Mouse (Mus musculus): ENCODE data around the gene Tyk2. TPM values are rescaled to one million over a fixed set of nuclear protein-coding genes. Genes with fewer than 3 reads are reported as not detected.

Tyk2 gene
- 96.0 TPM for polyA plus RNA-seq (2017; shearing (Covaris generic))

DNA sequence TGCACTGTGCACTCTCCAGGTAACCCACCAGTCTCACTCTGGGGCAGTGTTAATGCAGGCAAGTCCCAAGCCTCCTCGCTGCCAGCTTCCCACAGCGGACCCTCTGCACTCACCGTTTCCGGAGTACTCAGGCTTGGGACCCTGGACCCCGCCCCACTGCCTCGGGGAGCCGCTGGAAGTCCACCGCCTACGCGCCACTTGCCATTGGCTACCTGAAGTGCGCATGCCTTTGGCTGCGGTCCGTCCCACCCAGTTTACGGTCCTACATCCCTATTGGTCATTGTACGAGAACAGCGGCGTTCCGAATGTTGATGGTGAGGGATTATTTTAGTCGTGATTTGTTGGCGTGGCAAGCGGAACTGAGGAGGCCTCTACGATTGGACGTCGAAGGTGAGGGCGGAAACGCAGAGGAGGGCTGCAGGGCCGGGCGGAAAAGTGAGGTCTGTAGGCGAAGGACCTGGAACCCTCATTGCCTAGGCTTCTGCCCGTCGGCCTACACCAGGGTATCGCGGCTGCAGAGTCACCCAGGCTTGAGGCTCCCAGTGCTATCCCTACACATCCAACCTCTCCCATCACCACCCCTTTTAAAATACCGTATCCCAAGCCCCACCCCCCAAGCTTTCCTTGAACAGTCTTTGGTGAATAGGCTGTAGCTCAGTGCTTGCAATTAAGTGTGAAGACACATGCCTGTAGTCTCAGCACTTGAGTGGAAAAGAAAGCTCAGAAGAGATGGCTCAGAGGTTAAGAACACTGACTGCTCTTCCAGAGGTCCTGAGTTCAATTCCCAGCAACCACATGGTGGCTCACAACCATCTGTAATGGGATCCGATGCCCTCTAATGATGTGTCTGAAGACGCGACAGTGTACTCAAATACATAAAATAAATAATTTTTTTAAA, at the start of gene Tyk2:
TSS of gene Tyk2 (minus strand) at position 185 of the 898 bp plus-strand sequence.

GRCm38 (mm10) chr9:21165041-21165951, 34.3 kb upstream of the Tyk2 start, which contains the start of gene Pde4a:
Pde4a (plus strand) TSS chr9:21165714.

GRCm38 (mm10) chr9:21149654-21150419, 18.8 kb upstream of the Tyk2 start, which contains the start of gene Cdc37:
Cdc37 (minus strand) TSS chr9:21149982.

GRCm38 (mm10) chr9:21091707-21092320, 39.2 kb downstream of the Tyk2 start, which contains the start of the genes Gm38431 and Raver1:
Gm38431 (minus strand) TSS chr9:21091997.
Raver1 (minus strand) TSS chr9:21092008.

GRCm38 (mm10) chr9:21073044-21073840, 57.8 kb downstream of the Tyk2 start, which contains the start of the genes Gm49373 and Fdx1l:
Gm49373 (minus strand) TSS chr9:21073096.
Fdx1l (minus strand) TSS chr9:21073614.

DNA sequence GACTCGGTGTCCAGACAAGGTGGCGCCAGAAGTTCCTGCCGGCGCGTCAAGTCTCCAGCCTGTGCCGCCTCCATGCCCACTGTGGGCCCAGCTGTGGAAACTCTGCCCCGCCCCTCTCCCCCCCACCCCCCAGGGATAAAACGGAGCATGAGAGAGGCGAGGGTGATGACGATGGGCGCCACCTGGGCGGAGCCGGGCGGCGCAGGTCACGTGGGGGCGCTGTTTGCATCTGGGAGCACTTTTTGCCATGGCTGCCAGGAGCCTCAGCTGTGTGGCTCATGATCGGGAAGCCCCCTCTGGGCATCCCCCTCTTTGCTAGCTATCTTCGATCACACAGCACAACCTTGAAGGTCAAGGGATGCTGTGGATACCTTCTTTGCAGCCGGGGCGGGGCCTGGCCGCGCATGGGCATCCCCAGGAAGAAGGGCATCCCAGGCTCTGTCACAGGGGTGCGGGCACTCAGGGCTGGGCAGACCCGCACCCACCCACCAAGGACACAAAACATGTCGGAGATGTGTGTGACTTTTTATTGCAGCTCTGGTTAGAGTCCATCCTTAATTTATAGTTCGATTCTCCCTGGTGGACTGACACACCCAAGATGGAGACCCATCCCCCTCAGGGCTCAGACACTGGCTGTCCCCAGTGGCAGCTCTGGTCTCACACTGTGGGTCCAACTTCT, 63.9 kb downstream of the Tyk2 start, which contains the start of gene Zglp1:
TSS of gene Zglp1 (minus strand) at position 88 of the 679 bp plus-strand sequence.

Other genes with a start within 250 kb of the Tyk2 start
- gene Ppan, start 243.1 kb downstream of the Tyk2 start, polyA plus RNA-seq (2017; shearing (Covaris generic)), result 88.4 TPM
- 305 TPM for gene Eif3g, start 232.6 kb downstream of the Tyk2 start, polyA plus RNA-seq (2017; shearing (Covaris generic))
- 96.2 TPM for gene Dnmt1, start 171.4 kb downstream of the Tyk2 start, polyA plus RNA-seq (2017; shearing (Covaris generic))
- gene S1pr2, start 154.5 kb downstream of the Tyk2 start, polyA plus RNA-seq (2017; shearing (Covaris generic)), result 21.2 TPM
- 138 TPM for gene Mrpl4, start 128.5 kb downstream of the Tyk2 start, polyA plus RNA-seq (2017; shearing (Covaris generic))
- 113 TPM for gene Icam1, start 115.3 kb downstream of the Tyk2 start, polyA plus RNA-seq (2017; shearing (Covaris generic))
- gene Icam4, start 101.9 kb downstream of the Tyk2 start, polyA plus RNA-seq (2017; shearing (Covaris generic)), result 2.6 TPM
- 0.84 TPM for gene Icam5, start 99.2 kb downstream of the Tyk2 start, polyA plus RNA-seq (2017; shearing (Covaris generic))
- gene Zglp1, start 64.2 kb downstream of the Tyk2 start, polyA plus RNA-seq (2017; shearing (Covaris generic)), result 0.36 TPM
- gene Gm49373, start 58.1 kb downstream of the Tyk2 start, polyA plus RNA-seq (2017; shearing (Covaris generic)), result not detected
- 30.7 TPM for gene Fdx1l, start 57.6 kb downstream of the Tyk2 start, polyA plus RNA-seq (2017; shearing (Covaris generic))
- 7.4 TPM for gene Gm38431, start 39.2 kb downstream of the Tyk2 start, polyA plus RNA-seq (2017; shearing (Covaris generic))
- gene Raver1, start 39.2 kb downstream of the Tyk2 start, polyA plus RNA-seq (2017; shearing (Covaris generic)), result 82.1 TPM
- 305 TPM for gene Cdc37, start 18.7 kb upstream of the Tyk2 start, polyA plus RNA-seq (2017; shearing (Covaris generic))
- gene Pde4a, start 34.5 kb upstream of the Tyk2 start, polyA plus RNA-seq (2017; shearing (Covaris generic)), result 0.61 TPM
- gene Keap1, start 108.1 kb upstream of the Tyk2 start, polyA plus RNA-seq (2017; shearing (Covaris generic)), result 27.8 TPM
- gene S1pr5, start 117.2 kb upstream of the Tyk2 start, polyA plus RNA-seq (2017; shearing (Covaris generic)), result not detected
- 48.5 TPM for gene Atg4d, start 134.1 kb upstream of the Tyk2 start, polyA plus RNA-seq (2017; shearing (Covaris generic))
- 49.2 TPM for gene Kri1, start 156.7 kb upstream of the Tyk2 start, polyA plus RNA-seq (2017; shearing (Covaris generic))
- 152 TPM for gene Cdkn2d, start 160.2 kb upstream of the Tyk2 start, polyA plus RNA-seq (2017; shearing (Covaris generic))
- gene Ap1m2, start 181.1 kb upstream of the Tyk2 start, polyA plus RNA-seq (2017; shearing (Covaris generic)), result 2.4 TPM
- gene Slc44a2, start 189.5 kb upstream of the Tyk2 start, polyA plus RNA-seq (2017; shearing (Covaris generic)), result 608 TPM
- gene Ilf3, start 236.6 kb upstream of the Tyk2 start, polyA plus RNA-seq (2017; shearing (Covaris generic)), result 70.8 TPM